Mouse (Mus musculus): ENCODE data around the gene Stim1. TPM values are rescaled to one million over a fixed set of nuclear protein-coding genes. Genes with fewer than 3 reads are reported as not detected.

The Stim1 gene
- total RNA-seq, 1 experiment from 2014 or later: 41.0 TPM

GRCm38 (mm10) chr7:102422036-102422435, 154.4 kb downstream of the Stim1 start:
- ATAC-seq (replicated peaks; ENCODE audit: low read depth, poor library complexity, severe bottlenecking): no peak

- ATAC-seq (replicated peaks; ENCODE audit: low read depth, poor library complexity, severe bottlenecking): peak; percentile 85
Observed at GRCm38 (mm10) chr7:102425933-102426685, 158.5 kb downstream of the Stim1 start.

GRCm38 (mm10) chr7:102434344-102434743, 166.7 kb downstream of the Stim1 start:
- ATAC-seq (replicated peaks; ENCODE audit: low read depth, poor library complexity, severe bottlenecking): peak; percentile 78

- no peak for ATAC-seq (replicated peaks; ENCODE audit: low read depth, poor library complexity, severe bottlenecking)
Observed at GRCm38 (mm10) chr7:102440822-102441656, 173.4 kb downstream of the Stim1 start.

GRCm38 (mm10) chr7:102441657-102442391, 174.2 kb downstream of the Stim1 start, which contains the start of gene Rrm1:
Rrm1 (plus strand) TSS chr7:102441695.
- ATAC-seq (replicated peaks; ENCODE audit: low read depth, poor library complexity, severe bottlenecking): peak; percentile 98

- no peak for ATAC-seq (replicated peaks; ENCODE audit: low read depth, poor library complexity, severe bottlenecking)
Observed at GRCm38 (mm10) chr7:102442432-102442831, 174.8 kb downstream of the Stim1 start.

GRCm38 (mm10) chr7:102444301-102444700, 176.7 kb downstream of the Stim1 start:
- no peak for ATAC-seq (replicated peaks; ENCODE audit: low read depth, poor library complexity, severe bottlenecking)

GRCm38 (mm10) chr7:102446438-102446837, 178.8 kb downstream of the Stim1 start:
- no peak for ATAC-seq (replicated peaks; ENCODE audit: low read depth, poor library complexity, severe bottlenecking)

GRCm38 (mm10) chr7:102458618-102459380, 191.2 kb downstream of the Stim1 start:
- 0 out of 2 replicates have a peak, but pooled peaks have one; percentile 36 for ATAC-seq (replicated peaks; ENCODE audit: low read depth, poor library complexity, severe bottlenecking)

- no peak for ATAC-seq (replicated peaks; ENCODE audit: low read depth, poor library complexity, severe bottlenecking)
Observed at GRCm38 (mm10) chr7:102467566-102467965, 200.0 kb downstream of the Stim1 start.

- no peak for ATAC-seq (replicated peaks; ENCODE audit: low read depth, poor library complexity, severe bottlenecking)
Observed at GRCm38 (mm10) chr7:102472675-102473074, 205.1 kb downstream of the Stim1 start.

- no peak for ATAC-seq (replicated peaks; ENCODE audit: low read depth, poor library complexity, severe bottlenecking)
Observed at GRCm38 (mm10) chr7:102476601-102477000, 209.0 kb downstream of the Stim1 start.

GRCm38 (mm10) chr7:102477377-102477776, 209.8 kb downstream of the Stim1 start:
- no peak for ATAC-seq (replicated peaks; ENCODE audit: low read depth, poor library complexity, severe bottlenecking)

GRCm38 (mm10) chr7:102478425-102478824, 210.8 kb downstream of the Stim1 start:
- ATAC-seq (replicated peaks; ENCODE audit: low read depth, poor library complexity, severe bottlenecking): no peak

- ATAC-seq (replicated peaks; ENCODE audit: low read depth, poor library complexity, severe bottlenecking): no peak
Observed at GRCm38 (mm10) chr7:102478926-102479325, 211.3 kb downstream of the Stim1 start.

GRCm38 (mm10) chr7:102479368-102480078, 211.9 kb downstream of the Stim1 start:
- no peak for ATAC-seq (replicated peaks; ENCODE audit: low read depth, poor library complexity, severe bottlenecking)

- ATAC-seq (replicated peaks; ENCODE audit: low read depth, poor library complexity, severe bottlenecking): no peak
Observed at GRCm38 (mm10) chr7:102480821-102481220, 213.2 kb downstream of the Stim1 start.

GRCm38 (mm10) chr7:102481579-102481978, 214.0 kb downstream of the Stim1 start, which contains the start of gene Olfr543:
Olfr543 (minus strand) TSS chr7:102481679.
- no peak for ATAC-seq (replicated peaks; ENCODE audit: low read depth, poor library complexity, severe bottlenecking)

GRCm38 (mm10) chr7:102483665-102484064, 216.1 kb downstream of the Stim1 start:
- ATAC-seq (replicated peaks; ENCODE audit: low read depth, poor library complexity, severe bottlenecking): no peak

Measured in common myeloid progenitor, adult 5-6 weeks (primary cell).